Mouse (Mus musculus): ENCODE measurements around the gene Clpx.

The Clpx gene

DNA sequence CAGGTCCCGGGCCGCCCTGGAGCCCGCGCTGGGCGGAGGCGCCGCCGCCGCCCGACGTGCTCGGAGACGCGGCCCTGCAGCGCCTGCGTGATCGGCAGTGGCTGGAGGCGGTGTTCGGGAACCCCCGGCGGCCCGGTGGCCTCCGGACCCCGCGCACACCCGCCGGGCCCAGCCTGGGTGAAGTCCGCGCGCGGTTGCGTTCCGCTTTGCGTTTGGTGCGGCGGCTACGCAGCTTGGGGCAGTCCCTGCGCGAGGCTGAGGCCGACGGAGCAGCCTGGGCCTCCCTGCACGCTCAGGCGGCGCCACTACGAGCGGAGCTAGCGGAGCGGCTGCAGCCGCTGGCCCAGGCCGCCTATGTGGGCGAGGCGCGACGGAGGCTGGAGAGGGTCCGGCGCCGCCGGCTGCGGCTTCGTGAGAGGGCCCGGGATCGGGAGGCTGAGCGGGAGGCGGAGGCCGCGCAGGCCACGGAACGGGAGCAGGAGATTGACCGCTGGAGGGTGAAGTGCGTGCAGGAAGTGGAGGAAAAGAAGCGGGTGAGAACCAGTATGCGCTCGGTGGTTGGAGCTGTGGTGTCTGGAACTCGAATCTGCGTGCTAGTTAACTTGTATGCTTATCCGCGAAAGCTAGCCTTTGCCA, 52.5 kb downstream of the Clpx start:
- DNase-seq (ENCODE audit: low spot score) = no peak

DNA sequence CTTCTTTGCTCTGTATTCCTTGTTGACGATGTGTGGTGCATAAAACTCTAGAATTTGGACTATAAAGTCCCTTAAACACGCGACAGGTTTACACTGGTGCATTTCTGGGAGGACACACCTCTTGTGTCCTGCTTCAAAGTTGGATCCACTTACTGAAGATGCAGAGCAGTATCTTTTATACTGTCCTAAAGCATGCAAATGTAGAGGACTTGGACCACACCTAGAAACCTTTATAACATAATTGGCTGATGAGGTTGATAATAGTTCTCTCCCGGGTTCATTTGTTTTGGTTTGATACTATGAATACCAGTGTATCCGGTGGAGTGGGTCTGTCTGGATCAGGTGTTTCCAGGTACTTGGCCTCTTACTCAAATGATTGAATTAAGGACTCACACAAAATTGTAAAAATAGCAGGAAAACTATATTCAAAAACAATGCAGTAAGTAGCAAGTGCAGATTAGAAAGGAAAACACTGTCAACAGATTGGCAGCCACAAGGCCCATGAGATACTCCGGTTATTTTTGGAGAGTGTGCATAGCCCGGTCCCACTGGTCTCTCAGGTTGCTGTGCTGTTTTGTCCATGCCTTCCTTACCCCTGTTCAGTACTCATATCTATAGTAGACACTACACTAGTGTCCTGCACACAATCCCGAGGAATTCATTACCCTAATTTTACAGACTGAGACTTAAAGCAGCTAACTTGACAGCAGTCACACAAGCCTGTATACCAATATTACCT, 53.2 kb downstream of the Clpx start:
- no peak for DNase-seq (ENCODE audit: low spot score)

DNA sequence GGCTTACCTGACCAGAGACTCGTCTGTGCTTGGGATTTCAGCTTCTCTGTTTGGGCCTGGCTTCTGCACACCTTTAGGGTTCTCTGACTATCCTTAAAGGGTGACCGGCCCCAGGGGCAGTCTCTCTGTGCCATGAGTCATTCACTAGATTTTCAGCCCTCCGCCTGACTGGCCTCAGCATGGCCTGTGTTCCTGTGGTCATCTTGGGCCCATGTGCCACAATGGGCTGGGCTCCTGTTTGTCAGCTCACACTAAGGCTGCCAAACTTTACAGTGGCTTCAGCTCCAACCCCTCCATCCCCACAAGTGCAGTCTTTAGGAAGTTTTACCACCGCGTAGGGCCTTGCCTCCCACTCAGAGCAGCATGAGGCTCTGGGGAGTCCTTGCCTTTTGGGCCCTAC, 59.2 kb downstream of the Clpx start:
- DNase-seq (ENCODE audit: low spot score) = no peak

DNA sequence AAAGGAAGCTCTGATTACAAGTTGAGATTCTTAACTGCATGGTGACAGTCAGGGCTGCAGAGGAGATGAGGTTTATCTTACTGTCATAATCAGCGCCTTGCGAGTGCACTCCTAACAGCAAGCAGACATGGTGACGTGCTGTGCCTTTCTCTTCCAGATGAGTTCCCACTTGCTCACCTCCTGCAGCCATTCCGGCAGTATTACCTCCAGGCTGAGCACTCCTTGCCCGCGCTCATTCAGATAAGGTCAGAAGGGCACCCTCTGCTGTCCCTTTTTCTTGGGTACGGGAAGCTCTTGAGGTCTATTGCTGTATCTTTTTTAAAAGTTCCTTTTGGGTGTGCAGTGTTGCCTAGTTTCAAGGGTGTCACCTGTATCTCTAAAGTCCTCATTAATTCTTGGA, 62.5 kb downstream of the Clpx start:
- no peak for DNase-seq (ENCODE audit: low spot score)

DNA sequence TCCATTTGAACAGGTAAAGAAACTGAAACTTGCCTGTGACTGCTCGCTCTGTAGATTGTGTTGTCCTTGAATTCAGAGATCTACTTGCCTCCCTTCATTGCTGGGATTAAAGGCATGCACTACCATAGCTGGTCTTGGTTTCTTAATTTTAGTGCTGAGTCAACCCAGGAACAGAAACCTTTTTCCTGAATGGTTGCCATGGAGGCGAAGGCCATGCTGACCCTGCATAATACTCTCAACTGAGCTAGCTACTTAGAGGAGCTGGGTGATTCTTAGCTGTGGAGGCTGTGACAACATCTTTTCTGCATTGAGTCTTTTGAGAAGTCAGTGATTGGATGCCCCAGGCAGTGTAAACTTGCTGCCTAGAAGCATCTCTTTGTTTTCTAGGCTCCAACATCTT, 62.9 kb downstream of the Clpx start:
- no peak for DNase-seq (ENCODE audit: low spot score)

DNA sequence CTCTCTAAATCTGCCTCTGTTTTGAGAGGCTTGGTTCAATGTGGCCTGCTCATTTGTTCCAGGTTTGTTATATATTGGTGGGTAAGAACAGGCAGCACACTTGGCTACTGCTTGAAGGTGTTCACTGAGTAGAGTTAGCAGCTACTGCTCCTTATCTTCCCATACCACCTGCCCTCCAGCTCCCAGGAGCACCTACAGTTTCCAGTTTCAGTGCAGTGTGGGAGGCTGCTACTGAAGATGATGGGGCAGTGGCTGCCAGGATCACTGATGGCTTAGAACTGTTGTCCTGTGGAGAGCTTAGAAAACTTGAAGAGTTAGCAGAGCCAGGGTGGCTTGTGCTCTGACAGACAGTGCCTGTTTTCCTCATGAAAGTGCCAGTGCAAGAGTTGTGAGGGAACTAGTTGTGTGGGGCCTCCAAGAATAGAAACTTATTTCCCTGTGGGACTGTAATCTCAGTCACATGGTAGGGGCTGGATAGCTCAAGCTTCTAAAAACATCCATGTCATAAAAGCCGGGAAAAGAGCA, 65.0 kb downstream of the Clpx start:
- DNase-seq (ENCODE audit: low spot score) = no peak

DNA sequence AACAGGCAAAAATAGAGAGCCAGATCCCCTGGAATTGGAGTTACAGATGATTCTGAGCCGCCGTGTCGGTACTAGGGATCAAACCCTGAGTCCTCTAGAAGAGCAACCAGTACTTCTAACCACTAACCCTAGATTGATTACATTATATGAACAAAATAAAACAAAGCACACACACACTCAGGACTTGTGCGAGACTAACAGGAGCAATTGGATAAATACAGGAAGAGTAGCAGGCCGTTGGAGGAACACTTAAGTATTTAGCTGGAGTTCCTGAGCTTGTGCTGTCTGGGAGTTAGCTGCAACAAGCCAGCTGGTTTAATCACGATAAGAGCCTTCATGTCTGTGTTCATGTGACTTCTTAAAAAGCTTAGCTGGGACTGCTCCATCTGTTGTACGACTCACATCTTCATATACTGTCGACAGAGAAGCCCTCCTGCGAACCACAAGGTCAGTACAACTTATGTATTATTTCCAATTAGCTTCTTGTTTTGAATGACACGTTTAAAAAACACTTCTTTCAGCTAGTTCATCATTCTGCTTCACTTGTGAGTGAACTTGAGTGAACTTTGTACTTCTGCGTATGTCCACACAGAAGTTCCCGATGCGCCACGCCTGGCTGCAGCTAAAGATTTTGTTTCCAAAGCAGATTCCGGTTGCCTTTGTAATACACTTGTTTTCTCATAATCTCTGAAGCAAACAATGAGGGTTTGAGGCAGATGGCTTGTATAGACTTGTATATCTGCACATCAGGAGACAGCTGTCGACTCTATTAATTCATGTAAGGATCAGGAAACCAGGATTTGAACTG, 66.8 kb downstream of the Clpx start, which contains the start of gene Ubap1l:
TSS of gene Ubap1l (plus strand) at position 401 of the 808 bp plus-strand sequence.
- no peak for DNase-seq (ENCODE audit: low spot score)

DNA sequence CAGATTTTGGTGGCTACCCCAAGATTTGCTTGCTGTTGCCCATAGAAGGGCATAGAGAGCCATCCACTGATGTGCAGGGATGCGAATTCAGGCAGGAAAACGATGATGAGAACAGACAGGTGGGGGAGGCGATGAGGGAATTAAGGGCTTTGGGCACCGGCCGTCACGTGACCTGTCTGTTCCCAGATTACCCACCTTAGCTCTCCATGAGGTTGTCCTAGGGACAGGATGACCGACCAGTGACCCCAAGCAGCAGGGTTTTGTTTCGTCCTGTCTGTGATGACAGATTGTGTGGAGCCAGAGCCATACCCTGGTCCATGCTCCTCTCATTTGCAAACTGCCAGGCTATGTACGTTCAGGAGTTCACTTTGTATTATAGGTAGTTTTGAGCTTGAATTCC, 69.6 kb downstream of the Clpx start:
- no peak for DNase-seq (ENCODE audit: low spot score)

DNA sequence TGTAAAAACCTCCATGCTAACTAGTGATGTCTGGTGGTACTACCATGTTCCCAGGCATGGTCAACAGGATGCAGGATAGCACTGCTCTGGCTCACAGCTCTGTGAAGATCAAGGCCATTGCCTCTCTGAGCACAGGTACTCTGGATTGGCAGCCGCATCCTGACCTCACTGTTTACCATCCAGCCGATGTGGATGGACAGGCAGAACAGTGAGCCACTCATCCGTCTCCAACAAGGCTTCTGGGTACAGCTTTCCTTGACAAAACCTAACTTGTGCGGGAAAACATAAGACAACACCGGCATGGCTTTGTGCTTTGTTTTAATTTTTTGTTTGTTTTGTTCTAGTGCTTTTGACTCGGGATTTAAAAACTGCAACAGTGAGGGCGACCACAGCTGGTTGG, 71.7 kb downstream of the Clpx start:
- no peak for DNase-seq (ENCODE audit: low spot score)

DNA sequence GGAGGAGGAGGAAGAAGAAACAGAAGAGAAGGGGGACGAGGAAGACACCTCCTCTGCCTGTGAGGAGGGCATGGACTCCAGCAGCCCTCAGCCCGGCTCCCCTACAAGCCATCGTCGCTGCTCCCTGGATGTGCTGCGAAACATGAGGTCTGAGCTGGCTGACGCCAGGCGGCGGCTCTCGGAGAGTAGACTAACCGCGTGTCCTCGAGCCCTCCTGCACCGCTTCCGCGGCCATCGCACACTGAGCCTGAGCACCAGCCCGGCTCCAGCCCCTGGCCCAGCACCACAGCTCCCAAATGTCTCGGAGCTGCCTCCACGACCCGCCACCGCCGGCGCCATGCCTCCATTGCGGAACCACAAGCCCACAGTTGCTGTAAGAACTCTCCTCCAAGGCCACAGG, 77.7 kb downstream of the Clpx start:
- DNase-seq (ENCODE audit: low spot score) = no peak

DNA sequence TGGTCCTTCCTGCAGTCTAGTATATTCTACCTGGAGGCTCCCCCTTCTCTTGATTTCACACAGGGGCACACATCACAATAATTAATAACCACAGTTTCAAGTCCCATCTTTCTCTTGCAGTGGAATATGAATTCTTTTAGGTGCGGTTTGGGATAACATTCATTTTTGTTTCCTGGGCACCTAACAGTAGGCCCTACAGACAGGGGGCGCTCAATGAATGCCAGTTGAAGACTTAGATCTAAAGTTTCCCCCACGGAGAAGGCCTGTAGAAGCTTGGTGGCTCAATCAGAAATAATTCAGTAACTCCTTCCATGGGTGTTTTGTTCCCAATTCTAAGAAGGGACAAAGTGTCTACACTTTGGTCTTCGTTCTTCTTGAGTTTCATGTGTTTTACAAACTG, 78.4 kb downstream of the Clpx start:
- DNase-seq (ENCODE audit: low spot score) = no peak

DNA sequence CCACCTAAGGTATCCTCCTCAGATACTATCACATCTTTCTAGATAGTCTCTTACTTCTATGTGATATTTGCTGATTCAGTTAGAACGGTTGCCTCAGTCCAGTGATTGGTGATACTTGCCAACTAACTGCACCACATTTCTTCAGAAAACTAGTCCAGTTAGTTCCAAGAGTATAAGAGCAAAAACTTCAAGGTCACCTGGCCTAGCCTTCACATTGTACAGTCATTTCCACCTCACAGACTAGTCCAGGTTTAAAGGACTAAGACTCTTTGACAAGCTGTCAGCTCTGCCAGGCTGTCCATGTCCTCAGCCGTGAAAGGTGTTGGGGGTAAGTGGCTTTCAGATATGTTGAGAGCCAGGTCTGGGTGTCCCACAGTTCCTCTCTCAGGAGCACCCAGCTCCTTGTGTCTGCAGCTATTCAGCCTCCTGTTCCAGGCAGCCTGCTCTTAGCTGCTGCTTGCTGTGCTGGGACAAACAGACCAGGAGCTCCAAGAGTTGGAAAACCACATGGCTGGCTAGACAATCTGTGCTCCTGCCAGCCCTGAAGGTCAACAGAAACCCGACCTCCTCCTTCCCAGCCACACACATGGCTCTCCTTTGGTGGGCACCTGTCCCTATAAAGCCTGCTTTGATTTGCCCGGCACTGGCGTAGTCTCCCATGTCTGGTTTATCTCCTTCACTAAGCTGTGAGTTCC, 80.6 kb downstream of the Clpx start:
- DNase-seq (ENCODE audit: low spot score) = no peak

DNA sequence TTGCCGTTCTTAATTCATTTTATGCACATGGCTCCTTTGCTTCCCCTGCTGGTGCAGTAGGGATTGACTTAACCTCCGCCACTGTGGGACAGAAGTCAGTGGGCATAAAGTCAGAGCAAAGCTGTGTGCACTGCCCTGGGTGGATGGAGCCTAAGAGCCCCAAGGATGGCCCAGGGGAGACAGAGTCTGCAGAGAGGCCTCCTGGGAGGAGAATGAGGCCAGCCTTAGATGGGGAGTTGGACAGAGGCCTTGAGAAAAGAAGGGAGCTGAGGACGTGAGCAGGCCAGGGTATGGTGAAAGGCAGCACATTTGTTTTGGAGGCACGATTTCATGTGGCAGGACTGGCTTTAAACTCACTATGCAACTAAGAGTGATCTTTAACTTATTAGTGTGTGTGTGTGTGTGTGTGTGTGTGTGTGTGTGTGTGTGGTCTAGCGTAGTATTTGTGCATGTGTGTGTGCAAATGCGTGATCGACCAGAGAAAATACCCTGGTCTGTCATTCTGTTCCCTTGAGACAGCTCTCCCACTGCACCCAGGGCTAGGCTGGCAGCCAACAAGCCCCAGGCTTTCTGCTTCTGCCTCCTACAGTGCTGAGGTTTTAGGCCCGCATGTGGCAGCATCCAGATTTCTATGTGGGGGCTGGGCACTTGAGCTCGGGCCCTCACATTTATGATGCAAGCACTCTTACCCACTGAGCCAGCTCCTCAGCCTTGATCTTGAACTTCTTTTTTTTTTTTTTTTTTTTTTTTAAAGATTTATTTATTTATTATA, 81.3 kb downstream of the Clpx start:
- no peak for DNase-seq (ENCODE audit: low spot score)
